Mouse (Mus musculus): Measurements from ENCODE around the gene Ift122. TPM values are rescaled to one million over a fixed set of nuclear protein-coding genes. Genes with fewer than 3 reads are reported as not detected.
"Not testable (repeated sequence)": the region's sequence is repeated elsewhere in the genome, so short reads cannot be mapped to it uniquely, and the experiment has no call there.

Ift122 gene
- polyA plus RNA-seq, 1 experiment from 2014 or later: 11.0 TPM

- DNase-seq (ENCODE audit: low spot score): no peak
Observed at GRCm38 (mm10) chr6:115845006-115845405, 8.3 kb upstream of the Ift122 start.

- DNase-seq (ENCODE audit: low spot score): peak; percentile 79
Observed at GRCm38 (mm10) chr6:115846640-115847411, 6.4 kb upstream of the Ift122 start.

DNA sequence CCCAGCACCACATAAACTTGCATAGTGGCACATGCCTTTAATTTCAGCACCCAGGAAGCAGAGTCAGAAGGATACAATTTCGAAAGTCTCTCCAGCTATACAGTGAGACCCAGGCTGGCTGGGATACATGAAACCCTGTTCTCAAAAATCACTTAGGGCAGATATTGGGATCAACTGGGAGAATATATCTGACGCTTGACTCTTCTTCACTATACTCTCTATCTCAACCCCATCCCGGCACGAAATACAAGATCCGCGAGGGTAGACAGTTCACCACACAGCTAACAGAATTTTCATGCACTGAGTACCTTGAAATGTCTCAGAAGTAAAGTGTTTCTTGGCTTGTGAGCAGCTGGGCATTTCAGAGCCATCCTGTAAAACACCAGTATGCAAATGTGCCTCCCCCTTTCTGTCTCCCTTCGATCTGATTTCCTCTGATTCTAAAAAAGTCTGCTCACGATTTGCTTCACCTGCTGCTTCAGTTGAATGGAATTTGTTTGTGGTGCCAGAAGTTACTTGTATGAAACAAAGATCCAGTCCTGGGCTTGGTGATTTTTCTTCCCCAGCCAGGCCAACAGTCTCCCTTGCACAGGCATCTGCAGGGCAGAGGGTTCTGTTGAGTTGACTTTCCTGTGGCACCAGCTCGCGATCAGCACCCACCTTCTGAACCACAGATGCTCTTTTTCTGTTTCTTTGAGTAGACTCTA is 4.5 kb upstream of the Ift122 start:
- no peak for DNase-seq (ENCODE audit: low spot score)

GRCm38 (mm10) chr6:115852446-115853090 is 702 bp upstream of the Ift122 start:
- no peak for DNase-seq (ENCODE audit: low spot score)

- no peak for DNase-seq (ENCODE audit: low spot score)
Observed at GRCm38 (mm10) chr6:115853985-115854384, 715 bp downstream of the Ift122 start.

DNA sequence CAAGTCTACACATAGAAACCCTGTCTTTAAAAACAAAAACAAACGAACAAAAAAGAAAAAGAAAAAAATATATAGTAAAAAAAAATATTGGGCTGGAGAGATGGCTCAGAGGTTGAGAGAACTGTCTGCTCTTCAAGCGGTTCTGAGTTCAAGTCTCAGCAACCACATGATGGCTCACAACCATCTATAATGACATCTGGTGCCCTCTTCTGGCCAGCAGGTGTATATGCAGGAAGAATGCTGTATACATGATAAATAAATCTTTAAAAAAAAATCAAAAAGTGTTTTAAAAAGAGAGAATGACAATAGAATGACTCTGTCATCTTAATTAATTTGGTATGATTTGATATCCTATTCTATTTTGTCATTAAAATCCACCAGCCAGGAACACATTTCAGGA is 1.2 kb downstream of the Ift122 start:
- peak; percentile 41 for DNase-seq (ENCODE audit: low spot score)

DNA sequence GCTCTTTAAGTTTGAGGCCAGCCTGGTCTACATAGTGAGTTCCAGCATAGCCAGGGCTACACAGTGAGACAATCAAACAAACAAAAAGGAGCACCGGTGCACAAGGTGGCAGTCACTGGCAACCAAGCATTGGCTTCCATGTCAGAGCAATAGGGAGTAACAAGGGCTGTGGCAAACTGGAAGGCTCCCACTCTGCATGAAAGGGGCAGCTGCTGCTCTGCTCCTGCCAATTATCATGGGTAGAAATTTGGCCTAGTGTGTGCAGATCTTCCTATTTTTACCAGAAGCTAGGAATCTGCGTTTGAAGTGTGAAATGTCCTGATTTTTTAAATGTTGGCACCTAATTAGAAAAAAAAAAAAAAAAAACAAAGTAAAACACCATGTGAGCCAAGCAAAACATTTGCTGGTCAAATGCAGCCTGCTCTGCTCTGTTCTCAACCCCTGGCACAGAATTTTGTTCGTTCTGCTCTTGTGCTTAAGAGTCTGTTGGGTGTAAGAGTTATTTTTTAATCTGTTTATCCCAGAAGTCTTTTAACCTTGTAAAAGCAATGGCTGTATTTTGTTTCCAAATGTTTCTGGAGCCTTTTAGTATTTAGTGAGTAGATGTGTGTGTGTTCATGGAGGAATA is 2.6 kb downstream of the Ift122 start:
- no peak for DNase-seq (ENCODE audit: low spot score)

DNA sequence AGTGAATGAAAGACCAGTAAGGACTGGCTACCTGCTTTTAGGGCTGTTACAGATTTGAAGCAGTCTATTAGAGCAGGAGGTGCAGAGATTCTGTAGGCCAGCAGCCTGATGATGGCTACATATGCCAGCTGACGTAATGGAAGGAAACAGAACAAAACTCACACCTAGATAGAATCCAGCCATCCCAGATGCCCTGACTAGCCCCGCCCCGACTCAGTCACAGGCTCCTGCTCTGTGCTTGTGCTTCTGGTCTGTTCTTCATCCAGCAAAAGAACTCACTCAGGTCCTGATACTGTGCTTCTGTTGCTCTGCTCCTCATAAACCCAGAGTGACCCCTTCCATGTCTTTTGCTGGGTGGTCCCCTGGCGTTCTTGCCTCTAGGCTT is 3.1 kb downstream of the Ift122 start:
- no peak for DNase-seq (ENCODE audit: low spot score)

- peak; percentile 12 for DNase-seq (ENCODE audit: low spot score)
Observed at GRCm38 (mm10) chr6:115859258-115859657, 6.0 kb downstream of the Ift122 start.

DNA sequence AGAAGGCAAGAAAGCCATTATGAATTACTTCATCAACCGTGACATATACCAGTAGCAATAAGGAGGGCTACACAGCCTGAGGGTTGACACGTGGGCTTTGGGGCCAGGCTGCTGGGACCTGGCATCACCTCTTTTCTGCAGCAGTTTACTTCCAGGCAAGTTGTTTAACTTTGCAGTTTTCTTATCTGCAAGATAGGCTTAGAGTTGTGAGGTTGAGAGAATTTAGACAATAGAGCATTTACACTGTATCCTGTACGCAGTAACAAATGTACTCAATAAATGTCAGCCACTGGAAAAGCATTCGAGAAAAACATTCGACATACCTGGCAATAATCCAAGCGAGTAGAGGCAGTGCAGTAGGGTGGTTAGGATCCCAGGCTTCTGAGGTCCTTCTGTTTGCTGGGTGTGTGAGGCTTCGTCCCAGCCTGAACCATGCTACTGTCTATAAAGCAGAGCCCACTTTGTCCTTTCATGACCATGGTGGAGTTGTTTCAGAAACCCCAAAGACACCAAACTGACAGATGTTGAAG is 6.8 kb downstream of the Ift122 start:
- no peak for DNase-seq (ENCODE audit: low spot score)

- no peak for DNase-seq (ENCODE audit: low spot score)
Observed at GRCm38 (mm10) chr6:115863340-115863841, 10.1 kb downstream of the Ift122 start.

DNA sequence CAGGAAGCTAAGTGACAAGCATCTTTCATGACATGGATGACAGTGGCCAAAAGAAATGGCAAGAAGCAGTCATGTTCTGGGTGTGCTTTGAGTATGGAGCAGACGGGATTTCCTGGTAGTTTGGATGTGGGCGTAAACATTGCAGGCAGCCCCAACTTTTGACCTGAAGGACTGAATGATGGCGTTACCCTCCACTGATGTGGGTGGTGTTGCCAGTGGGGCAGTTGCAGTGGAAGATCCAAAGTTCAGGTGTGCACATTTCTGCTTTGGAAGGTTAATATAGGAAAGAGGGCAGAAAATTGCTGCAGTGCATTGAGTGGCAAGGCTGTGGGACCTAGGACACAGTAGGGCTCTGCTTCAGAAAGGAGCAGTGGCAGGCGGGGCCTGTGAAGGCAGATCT is 12.0 kb downstream of the Ift122 start:
- no peak for DNase-seq (ENCODE audit: low spot score)

- DNase-seq (ENCODE audit: low spot score): not testable (repeated sequence)
Observed at GRCm38 (mm10) chr6:115867157-115867556, 13.9 kb downstream of the Ift122 start.

- DNase-seq (ENCODE audit: low spot score): not testable (repeated sequence)
Observed at GRCm38 (mm10) chr6:115871318-115871717, 18.0 kb downstream of the Ift122 start.

DNA sequence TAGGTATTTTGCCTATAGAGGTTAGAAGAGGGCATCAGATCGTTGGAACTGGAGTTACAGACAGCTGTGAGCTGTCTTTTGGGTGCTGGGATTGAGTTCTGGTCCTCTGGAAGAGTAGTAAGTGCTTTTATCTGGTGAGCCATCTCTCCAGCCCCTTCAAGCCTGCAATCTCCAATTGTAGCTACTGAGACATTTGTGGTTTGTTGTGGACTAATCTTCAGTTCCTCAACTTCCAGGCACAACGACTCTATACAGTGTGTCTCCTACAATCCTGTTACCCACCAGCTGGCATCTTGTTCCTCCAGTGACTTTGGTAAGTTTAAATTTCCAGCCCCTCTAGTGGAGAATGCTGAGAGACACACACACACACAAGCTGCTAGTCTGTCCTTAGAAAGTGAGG is 24.0 kb downstream of the Ift122 start:
- no peak for DNase-seq (ENCODE audit: low spot score)

- DNase-seq (ENCODE audit: low spot score): no peak
Observed at GRCm38 (mm10) chr6:115878694-115879093, 25.4 kb downstream of the Ift122 start.

DNA sequence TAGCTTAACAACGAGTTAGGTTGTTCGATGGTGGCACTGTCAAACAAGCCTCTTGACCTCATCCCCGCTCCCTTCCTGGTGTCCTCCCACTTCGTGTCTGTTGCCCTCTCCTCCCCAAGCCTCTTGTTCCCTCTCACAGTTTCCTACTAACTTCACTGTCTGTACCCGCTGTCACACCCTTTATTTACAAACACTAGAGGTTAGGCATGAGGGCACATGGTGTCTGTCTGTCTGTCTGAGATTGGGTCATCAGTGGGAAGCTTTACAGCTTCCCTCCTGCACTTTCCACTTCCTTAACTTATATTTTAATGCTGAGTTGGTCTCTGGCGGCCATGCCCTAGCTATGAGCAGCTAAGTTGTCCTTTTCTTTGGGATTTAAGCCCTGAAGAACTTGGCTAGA is 26.5 kb downstream of the Ift122 start:
- no peak for DNase-seq (ENCODE audit: low spot score)

DNA sequence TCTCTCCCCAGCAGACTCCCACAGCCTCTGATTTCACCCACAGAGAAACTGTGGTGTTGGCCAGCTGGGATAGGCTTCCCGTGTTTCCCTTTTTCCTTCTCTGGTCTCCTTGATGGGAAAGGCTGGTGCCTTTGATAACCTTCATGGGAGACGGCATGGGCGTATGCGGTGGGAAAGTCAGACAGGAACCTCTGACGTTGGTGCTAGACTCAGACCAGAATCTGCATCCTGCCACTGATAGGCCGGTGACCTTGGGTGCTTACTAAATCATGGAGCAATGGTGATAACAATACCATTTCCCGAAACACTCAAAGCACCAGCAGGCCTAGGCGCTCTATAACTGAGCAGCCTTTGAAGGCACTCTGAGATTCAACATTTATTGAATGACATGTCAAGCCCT is 27.5 kb downstream of the Ift122 start:
- no peak for DNase-seq (ENCODE audit: low spot score)

DNA sequence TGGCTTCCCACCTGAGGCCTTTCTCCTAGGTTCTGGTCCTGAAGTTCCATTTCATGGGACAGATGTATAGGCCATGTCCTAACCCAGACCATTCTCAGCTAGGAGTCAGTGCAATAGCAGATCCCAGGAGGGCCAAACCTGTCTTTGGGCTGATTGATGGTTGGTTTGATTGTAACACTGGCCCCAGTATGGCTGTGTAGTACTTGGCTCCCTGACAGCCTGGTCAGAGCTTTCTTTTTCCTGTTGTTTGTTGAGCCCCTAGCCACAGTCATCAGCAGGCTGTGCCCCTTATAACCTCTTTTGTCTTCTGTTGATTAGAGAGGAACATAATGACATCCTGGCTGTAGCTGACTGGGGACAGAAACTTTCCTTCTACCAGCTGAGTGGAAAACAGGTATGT is 30.7 kb downstream of the Ift122 start:
- DNase-seq (ENCODE audit: low spot score): no peak

DNA sequence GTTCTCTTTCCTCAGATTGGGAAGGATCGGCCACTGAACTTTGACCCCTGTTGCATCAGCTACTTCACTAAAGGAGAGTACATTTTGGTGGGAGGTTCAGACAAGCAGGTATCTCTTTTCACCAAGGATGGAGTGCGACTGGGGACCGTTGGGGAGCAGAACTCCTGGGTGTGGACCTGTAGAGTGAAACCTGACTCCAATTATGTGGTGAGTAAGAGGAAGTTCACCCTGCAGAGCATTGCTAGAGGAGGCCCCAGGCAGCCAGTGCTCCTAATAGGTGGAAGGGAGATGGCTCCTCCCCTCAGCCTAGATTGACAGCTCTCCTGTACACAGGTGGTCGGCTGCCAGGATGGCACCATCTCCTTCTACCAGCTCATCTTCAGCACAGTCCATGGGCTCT is 33.6 kb downstream of the Ift122 start:
- peak; percentile 76 for DNase-seq (ENCODE audit: low spot score)

DNA sequence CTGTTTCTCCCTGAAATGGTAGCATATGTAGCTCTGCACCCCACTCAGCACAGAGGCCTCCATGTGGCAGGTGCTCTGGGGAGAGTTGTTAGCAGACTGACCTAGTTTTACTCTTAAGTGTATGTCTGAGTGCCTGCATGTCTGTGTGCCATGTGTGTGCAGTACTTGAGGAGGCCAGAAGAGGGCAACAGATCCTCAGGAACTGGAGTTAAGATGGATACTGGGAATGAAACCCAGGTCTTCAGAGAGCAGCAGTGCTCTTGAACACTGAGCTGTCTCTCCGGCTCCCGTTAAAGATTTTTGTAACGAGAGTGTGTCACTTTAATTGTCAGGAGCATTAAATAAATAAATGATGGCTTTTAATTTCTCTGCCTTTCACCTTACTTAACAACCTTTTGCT is 35.0 kb downstream of the Ift122 start:
- DNase-seq (ENCODE audit: low spot score): peak; percentile 60

Measured in thymus, postnatal 0 days (tissue).